Mouse (Mus musculus): ENCODE data around the gene Rfng. TPM values are rescaled to one million over a fixed set of nuclear protein-coding genes. Genes with fewer than 3 reads are reported as not detected.

The Rfng gene
- total and polyA plus RNA-seq, 3 experiments = 3.8 to 17.6 (median 10.0) TPM

DNA sequence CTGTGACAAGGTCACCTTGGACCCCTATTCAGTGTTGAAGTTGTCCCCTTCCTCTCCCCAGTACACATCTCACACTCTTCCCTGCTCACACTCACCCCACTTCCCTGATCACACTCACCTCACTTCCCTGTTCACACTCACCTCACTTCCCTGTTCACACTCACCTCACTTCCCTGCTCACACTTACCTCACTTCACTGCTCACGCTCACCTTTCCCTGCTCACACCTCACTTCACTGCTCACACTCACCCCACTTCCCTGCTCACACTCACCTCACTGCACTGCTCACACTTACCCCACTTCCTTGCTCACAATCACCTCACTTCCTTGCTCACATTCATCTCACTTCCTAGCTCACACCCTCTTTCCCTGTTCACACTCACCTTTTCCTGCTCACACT is 52.6 kb downstream of the Rfng start:
- H3K27me3 ChIP-seq (replicated peaks) = peaks cover 61% of the 10 kb centered on the region
- peaks cover 5 to 8% of the 10 kb centered on the region in 2 experiments for H3K4me1 ChIP-seq (ENCODE audit: control insufficient read depth in 1 of 2, insufficient read depth in 2 of 2)
- H3K4me2 ChIP-seq (ENCODE audit: insufficient read depth, low read depth, poor library complexity, severe bottlenecking) = no peak overlapping the region
- no peaks in the 10 kb centered on the region for H3K36me3 ChIP-seq (replicated peaks in 1 of 2; ENCODE audit: control insufficient read depth in 1 of 2, insufficient read depth in 1 of 2, low read length in 1 of 2)
- in situ Hi-C loops (cut with MboI; ENCODE audit: low pct_ligation_motif_present, low pct_unique_long_range_greater_than_20kb, low sequenced_read_pairs) (no loop called here), dilution Hi-C loops (cut with MboI; ENCODE audit: extremely low pct_ligation_motif_present, extremely low pct_unique_long_range_greater_than_20kb, low sequenced_read_pairs) (no loop called here)
- H3K79me2 ChIP-seq (replicated peaks; ENCODE audit: control insufficient read depth, extremely low read depth, insufficient read depth, poor library complexity, severe bottlenecking) = no peaks in the 10 kb centered on the region
- no peaks in the 10 kb centered on the region for H3K9me3 ChIP-seq (replicated peaks; ENCODE audit: low read length)
- TF ChIP-seq SIN3A (IDR thresholded peaks at IDR 0.05; ENCODE audit: low read length) (no peak), JUN (IDR thresholded peaks at IDR 0.05; ENCODE audit: insufficient read depth, low read depth, low read length) (no peak), MAZ (IDR thresholded peaks at IDR 0.05; ENCODE audit: low read depth, low read length) (no peak), MEF2A (IDR thresholded peaks at IDR 0.05; ENCODE audit: borderline replicate concordance, low read depth, low read length) (no peak), IRF4 (IDR thresholded peaks at IDR 0.05; ENCODE audit: low read depth, low read length) (no peak), KAT2A (IDR thresholded peaks at IDR 0.05; ENCODE audit: insufficient replicate concordance, low read length) (no peak), USF2 (conservative IDR thresholded peaks at IDR 0.05; ENCODE audit: low read depth, low read length) (no peak), ELF1 (IDR thresholded peaks at IDR 0.05; ENCODE audit: low read depth, low read length) (no peak), JUND (conservative IDR thresholded peaks at IDR 0.05; ENCODE audit: low read depth, low read length) (no peak), MAFK (IDR thresholded peaks at IDR 0.05; ENCODE audit: insufficient replicate concordance, low read length) (no peak), ETS1 (conservative IDR thresholded peaks at IDR 0.05; ENCODE audit: low read depth, low read length) (no peak), TBP (conservative IDR thresholded peaks at IDR 0.05; ENCODE audit: low read depth, low read length) (no peak), EP300 (IDR thresholded peaks at IDR 0.05; ENCODE audit: low read length) (no peak), POLR2AphosphoS2 (IDR thresholded peaks at IDR 0.05; ENCODE audit: low read depth, low read length) (no peak), USF1 (IDR thresholded peaks at IDR 0.05; ENCODE audit: low read depth, low read length) (no peak), MYC (IDR thresholded peaks at IDR 0.05; ENCODE audit: low read depth, low read length) (no peak), BHLHE40 (IDR thresholded peaks at IDR 0.05; ENCODE audit: low read depth, low read length) (no peak), NRF1 (IDR thresholded peaks at IDR 0.05; ENCODE audit: low read depth, low read length) (no peak), CHD2 (IDR thresholded peaks at IDR 0.05; ENCODE audit: low read length) (no peak)
- no peak overlapping the region for H3K9ac ChIP-seq (ENCODE audit: insufficient read depth, low read depth)
- H3K27ac ChIP-seq (ENCODE audit: insufficient read depth, low read depth) = no peak overlapping the region
- DNase-seq (ENCODE audit: extremely low read depth) = no peak
- no peak overlapping the region for H3K4me3 ChIP-seq (replicated peaks in 1 of 3; ENCODE audit: low read depth in 2 of 3, low read length in 2 of 3, poor library complexity in 1 of 3)

Other genes starting within 250 kb of the Rfng start
Only the 20 nearest of the 26 such genes appear.
- 108 and 114 TPM in 2 replicates for gene Anapc11, start 185.8 kb downstream of the Rfng start, total RNA-seq (2012; rRNA removed)
- 51.7 and 57.0 TPM in 2 replicates for gene Anapc11, start 185.8 kb downstream of the Rfng start, total RNA-seq (2014; rRNA removed)
- gene Anapc11, start 185.8 kb downstream of the Rfng start, polyA plus RNA-seq (2012; ENCODE audit: insufficient read length, low read depth) = 142 and 145 TPM in 2 replicates
- gene Npb, start 175.7 kb downstream of the Rfng start, total RNA-seq (2012; rRNA removed) = 0.55 TPM in 1 of 2 replicates, not detected in the other
- not detected in 2 replicates for gene Npb, start 175.7 kb downstream of the Rfng start, total RNA-seq (2014; rRNA removed)
- gene Npb, start 175.7 kb downstream of the Rfng start, polyA plus RNA-seq (2012; ENCODE audit: insufficient read length, low read depth) = 1.0 and 1.3 TPM in 2 replicates
- 166 and 175 TPM in 2 replicates for gene Pcyt2, start 166.3 kb downstream of the Rfng start, total RNA-seq (2012; rRNA removed)
- gene Pcyt2, start 166.3 kb downstream of the Rfng start, total RNA-seq (2014; rRNA removed) = 149 and 154 TPM in 2 replicates
- gene Pcyt2, start 166.3 kb downstream of the Rfng start, polyA plus RNA-seq (2012; ENCODE audit: insufficient read length, low read depth) = 155 and 158 TPM in 2 replicates
- 75.2 and 87.1 TPM in 2 replicates for gene Sirt7, start 159.0 kb downstream of the Rfng start, total RNA-seq (2012; rRNA removed)
- 71.7 and 74.4 TPM in 2 replicates for gene Sirt7, start 159.0 kb downstream of the Rfng start, total RNA-seq (2014; rRNA removed)
- 84.4 and 91.3 TPM in 2 replicates for gene Sirt7, start 159.0 kb downstream of the Rfng start, polyA plus RNA-seq (2012; ENCODE audit: insufficient read length, low read depth)
- 26.4 and 29.3 TPM in 2 replicates for gene Mafg, start 150.6 kb downstream of the Rfng start, total RNA-seq (2012; rRNA removed)
- 14.6 and 17.0 TPM in 2 replicates for gene Mafg, start 150.6 kb downstream of the Rfng start, total RNA-seq (2014; rRNA removed)
- 62.1 and 63.7 TPM in 2 replicates for gene Mafg, start 150.6 kb downstream of the Rfng start, polyA plus RNA-seq (2012; ENCODE audit: insufficient read length, low read depth)
- gene Pycr1, start 140.4 kb downstream of the Rfng start, total RNA-seq (2012; rRNA removed) = 26.2 and 75.3 TPM in 2 replicates
- gene Pycr1, start 140.4 kb downstream of the Rfng start, total RNA-seq (2014; rRNA removed) = 18.3 and 21.0 TPM in 2 replicates
- 27.2 and 32.3 TPM in 2 replicates for gene Pycr1, start 140.4 kb downstream of the Rfng start, polyA plus RNA-seq (2012; ENCODE audit: insufficient read length, low read depth)
- 0.68 and 0.88 TPM in 2 replicates for gene Myadml2, start 136.0 kb downstream of the Rfng start, total RNA-seq (2012; rRNA removed)
- not detected in 2 replicates for gene Myadml2, start 136.0 kb downstream of the Rfng start, total RNA-seq (2014; rRNA removed)
- gene Myadml2, start 136.0 kb downstream of the Rfng start, polyA plus RNA-seq (2012; ENCODE audit: insufficient read length, low read depth) = not detected in 2 replicates
- not detected in 2 replicates for gene Notum, start 123.0 kb downstream of the Rfng start, total RNA-seq (2012; rRNA removed)
- gene Notum, start 123.0 kb downstream of the Rfng start, total RNA-seq (2014; rRNA removed) = not detected in 2 replicates
- not detected in 2 replicates for gene Notum, start 123.0 kb downstream of the Rfng start, polyA plus RNA-seq (2012; ENCODE audit: insufficient read length, low read depth)
- 34.1 and 37.7 TPM in 2 replicates for gene Aspscr1, start 111.2 kb downstream of the Rfng start, total RNA-seq (2012; rRNA removed)
- 24.9 and 27.3 TPM in 2 replicates for gene Aspscr1, start 111.2 kb downstream of the Rfng start, total RNA-seq (2014; rRNA removed)
- 62.4 and 69.9 TPM in 2 replicates for gene Aspscr1, start 111.2 kb downstream of the Rfng start, polyA plus RNA-seq (2012; ENCODE audit: insufficient read length, low read depth)
- 101 and 103 TPM in 2 replicates for gene Cenpx, start 70.5 kb downstream of the Rfng start, total RNA-seq (2012; rRNA removed)
- gene Cenpx, start 70.5 kb downstream of the Rfng start, total RNA-seq (2014; rRNA removed) = 72.3 and 76.5 TPM in 2 replicates
- 122 and 131 TPM in 2 replicates for gene Cenpx, start 70.5 kb downstream of the Rfng start, polyA plus RNA-seq (2012; ENCODE audit: insufficient read length, low read depth)
- 31.3 and 35.6 TPM in 2 replicates for gene Lrrc45, start 70.3 kb downstream of the Rfng start, total RNA-seq (2012; rRNA removed)
- gene Lrrc45, start 70.3 kb downstream of the Rfng start, total RNA-seq (2014; rRNA removed) = 11.7 and 12.9 TPM in 2 replicates
- 20.3 and 23.8 TPM in 2 replicates for gene Lrrc45, start 70.3 kb downstream of the Rfng start, polyA plus RNA-seq (2012; ENCODE audit: insufficient read length, low read depth)
- gene Rac3, start 62.7 kb downstream of the Rfng start, total RNA-seq (2012; rRNA removed) = 8.9 and 9.9 TPM in 2 replicates
- 2.9 and 3.4 TPM in 2 replicates for gene Rac3, start 62.7 kb downstream of the Rfng start, total RNA-seq (2014; rRNA removed)
- 5.5 and 8.3 TPM in 2 replicates for gene Rac3, start 62.7 kb downstream of the Rfng start, polyA plus RNA-seq (2012; ENCODE audit: insufficient read length, low read depth)
- 49.4 and 74.7 TPM in 2 replicates for gene Dcxr, start 56.9 kb downstream of the Rfng start, total RNA-seq (2012; rRNA removed)
- 24.1 and 24.8 TPM in 2 replicates for gene Dcxr, start 56.9 kb downstream of the Rfng start, total RNA-seq (2014; rRNA removed)
- 23.3 and 23.5 TPM in 2 replicates for gene Dcxr, start 56.9 kb downstream of the Rfng start, polyA plus RNA-seq (2012; ENCODE audit: insufficient read length, low read depth)
- gene Cbr2, start 52.1 kb downstream of the Rfng start, total RNA-seq (2012; rRNA removed) = 0.21 and 0.25 TPM in 2 replicates
- not detected in 2 replicates for gene Cbr2, start 52.1 kb downstream of the Rfng start, total RNA-seq (2014; rRNA removed)
- not detected in 2 replicates for gene Cbr2, start 52.1 kb downstream of the Rfng start, polyA plus RNA-seq (2012; ENCODE audit: insufficient read length, low read depth)
- gene Hmga1b, start 21.4 kb downstream of the Rfng start, total RNA-seq (2012; rRNA removed) = 167 and 203 TPM in 2 replicates
- 105 and 126 TPM in 2 replicates for gene Hmga1b, start 21.4 kb downstream of the Rfng start, total RNA-seq (2014; rRNA removed)
- 368 and 414 TPM in 2 replicates for gene Hmga1b, start 21.4 kb downstream of the Rfng start, polyA plus RNA-seq (2012; ENCODE audit: insufficient read length, low read depth)
- 174 and 254 TPM in 2 replicates for gene Gps1, start 65 bp upstream of the Rfng start, total RNA-seq (2012; rRNA removed)
- 184 and 188 TPM in 2 replicates for gene Gps1, start 65 bp upstream of the Rfng start, total RNA-seq (2014; rRNA removed)
- 141 and 158 TPM in 2 replicates for gene Gps1, start 65 bp upstream of the Rfng start, polyA plus RNA-seq (2012; ENCODE audit: insufficient read length, low read depth)
- gene Dus1l, start 12.2 kb upstream of the Rfng start, total RNA-seq (2012; rRNA removed) = 120 and 164 TPM in 2 replicates
- 98.7 and 105 TPM in 2 replicates for gene Dus1l, start 12.2 kb upstream of the Rfng start, total RNA-seq (2014; rRNA removed)
- 155 and 165 TPM in 2 replicates for gene Dus1l, start 12.2 kb upstream of the Rfng start, polyA plus RNA-seq (2012; ENCODE audit: insufficient read length, low read depth)
- 186 and 279 TPM in 2 replicates for gene Fasn, start 40.3 kb upstream of the Rfng start, total RNA-seq (2012; rRNA removed)
- gene Fasn, start 40.3 kb upstream of the Rfng start, total RNA-seq (2014; rRNA removed) = 109 and 116 TPM in 2 replicates
- 241 and 300 TPM in 2 replicates for gene Fasn, start 40.3 kb upstream of the Rfng start, polyA plus RNA-seq (2012; ENCODE audit: insufficient read length, low read depth)
- 4.6 and 5.4 TPM in 2 replicates for gene Ccdc57, start 148.7 kb upstream of the Rfng start, total RNA-seq (2012; rRNA removed)
- 2.3 and 2.7 TPM in 2 replicates for gene Ccdc57, start 148.7 kb upstream of the Rfng start, total RNA-seq (2014; rRNA removed)
- 6.0 and 6.2 TPM in 2 replicates for gene Ccdc57, start 148.7 kb upstream of the Rfng start, polyA plus RNA-seq (2012; ENCODE audit: insufficient read length, low read depth)
- 214 and 388 TPM in 2 replicates for gene Slc16a3, start 164.3 kb upstream of the Rfng start, total RNA-seq (2012; rRNA removed)
- 90.8 and 130 TPM in 2 replicates for gene Slc16a3, start 164.3 kb upstream of the Rfng start, total RNA-seq (2014; rRNA removed)
- 9.7 and 11.1 TPM in 2 replicates for gene Slc16a3, start 164.3 kb upstream of the Rfng start, polyA plus RNA-seq (2012; ENCODE audit: insufficient read length, low read depth)

Data from CH12.LX (cell line).